Mouse (Mus musculus) lung, postnatal 36 days (tissue): ENCODE results near the gene Sohlh1.

Experiments used
- DNase-seq: peaks from one replicate; pipeline ENCODE4 v3.0.0; 2022; ENCODE audit warnings: mixed read lengths

Sohlh1 gene

GRCm38 (mm10) chr2:25847226-25847625 is at the start of gene Sohlh1:
TSS of gene Sohlh1 (minus strand) at chr2:25847248.
- DNase-seq = no peak

- DNase-seq = no peak
Observed at GRCm38 (mm10) chr2:25892440-25892839, 45.4 kb upstream of the Sohlh1 start.

GRCm38 (mm10) chr2:25888144-25888543 is 41.1 kb upstream of the Sohlh1 start:
- no peak for DNase-seq

GRCm38 (mm10) chr2:25887226-25887625 is 40.2 kb upstream of the Sohlh1 start:
- DNase-seq = no peak

- DNase-seq = no peak
Observed at GRCm38 (mm10) chr2:25884756-25885155, 37.7 kb upstream of the Sohlh1 start.

- DNase-seq = no peak
Observed at GRCm38 (mm10) chr2:25882276-25882675, 35.2 kb upstream of the Sohlh1 start.

- DNase-seq = no peak
Observed at GRCm38 (mm10) chr2:25879061-25879460, 32.0 kb upstream of the Sohlh1 start.

- DNase-seq = no peak
Observed at GRCm38 (mm10) chr2:25878516-25878915, 31.5 kb upstream of the Sohlh1 start.

GRCm38 (mm10) chr2:25877736-25878268 is 30.8 kb upstream of the Sohlh1 start:
- no peak for DNase-seq

GRCm38 (mm10) chr2:25877250-25877735 is 30.2 kb upstream of the Sohlh1 start:
- DNase-seq = no peak

GRCm38 (mm10) chr2:25866656-25867055 is 19.6 kb upstream of the Sohlh1 start:
- DNase-seq = no peak

- DNase-seq = peak; percentile 5
Observed at GRCm38 (mm10) chr2:25865412-25865811, 18.4 kb upstream of the Sohlh1 start.

- DNase-seq = no peak
Observed at GRCm38 (mm10) chr2:25864230-25864629, 17.2 kb upstream of the Sohlh1 start.

- peak; percentile 44 for DNase-seq
Observed at GRCm38 (mm10) chr2:25863337-25864131, 16.5 kb upstream of the Sohlh1 start, which contains the start of gene Kcnt1. TSS of gene Kcnt1 (plus strand) at chr2:25863734.

- DNase-seq = no peak
Observed at GRCm38 (mm10) chr2:25862696-25863270, 15.7 kb upstream of the Sohlh1 start.

GRCm38 (mm10) chr2:25862038-25862437 is 15.0 kb upstream of the Sohlh1 start:
- no peak for DNase-seq

GRCm38 (mm10) chr2:25859891-25860290 is 12.8 kb upstream of the Sohlh1 start:
- no peak for DNase-seq

GRCm38 (mm10) chr2:25853998-25854397 is 7.0 kb upstream of the Sohlh1 start:
- DNase-seq = no peak

GRCm38 (mm10) chr2:25852626-25853025 is 5.6 kb upstream of the Sohlh1 start:
- DNase-seq = peak; percentile 77

GRCm38 (mm10) chr2:25850330-25850729 is 3.3 kb upstream of the Sohlh1 start:
- DNase-seq = peak; percentile 50

- DNase-seq = no peak
Observed at GRCm38 (mm10) chr2:25846516-25846915, 532 bp downstream of the Sohlh1 start.

- no peak for DNase-seq
Observed at GRCm38 (mm10) chr2:25844097-25844496, 3.0 kb downstream of the Sohlh1 start.

GRCm38 (mm10) chr2:25842758-25843157 is 4.3 kb downstream of the Sohlh1 start:
- no peak for DNase-seq

- DNase-seq = no peak
Observed at GRCm38 (mm10) chr2:25842161-25842560, 4.9 kb downstream of the Sohlh1 start.
